In the genomic region with DNA sequence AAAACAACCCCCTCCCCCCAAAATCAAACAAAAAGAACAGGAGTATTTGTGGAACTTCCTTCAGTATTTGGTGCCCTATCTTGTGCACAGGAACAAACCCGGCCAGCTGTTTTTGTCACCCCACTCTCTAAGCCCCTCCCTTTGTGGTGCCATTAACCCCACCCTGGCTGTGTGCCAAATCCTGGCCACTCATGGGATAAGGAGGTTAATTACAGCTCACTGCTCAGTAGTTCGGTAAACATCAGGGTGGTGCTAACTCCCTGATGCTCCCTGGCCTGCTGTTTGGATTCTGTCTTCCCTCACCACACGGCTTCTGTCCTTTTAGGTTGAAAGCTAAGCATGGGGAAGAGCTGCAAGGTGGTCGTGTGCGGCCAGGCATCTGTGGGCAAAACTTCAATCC, we compare ENCODE assay signal across 9 mouse cellular contexts. TPM values are rescaled to one million over a fixed set of nuclear protein-coding genes. Genes with fewer than 3 reads are reported as not detected.
DNase-seq lines count a peak whose midpoint lies in the region; ATAC-seq and TF ChIP-seq lines count a peak whose summit lies in the region.
"Had no signal": no experiment of that assay in that cellular context is flagged by ENCODE, and none has a peak within 500 bp of the region (broad histone marks: within the 10 kb centered on the region; RNA-seq: fewer than 3 reads in every experiment).

No protein-coding gene starts in this region.

- peak; percentile 62 for DNase-seq in gastrocnemius, adult 2 months
- no peak for DNase-seq in gastrocnemius, adult 18-20 months (ENCODE audit: low spot score)
- peak; percentile 49 for DNase-seq in induced T-regulatory cell, adult 2 months (ENCODE audit: low read depth)
- peak; percentile 20 for DNase-seq in liver, embryonic 13.5 days
- no peak for DNase-seq in frontal cortex, postnatal 36 days (ENCODE audit: low spot score in 2 of 2)
- DNase-seq in thymus, adult 18-20 months: no peak

- TF ChIP-seq CTCF in gastrocnemius, adult 2 months (IDR thresholded peaks at IDR 0.05): no peak

- peak overlapping the region; percentile 81 for H3K9ac ChIP-seq in embryonic facial prominence, embryonic 12.5 days
- peak overlapping the region; percentile 85 for H3K9ac ChIP-seq in liver, embryonic 13.5 days
- 0 out of 2 replicates have a peak overlapping the region, but pooled peaks have one; percentile 82 for H3K9ac ChIP-seq in neural tube, embryonic 14.5 days (replicated peaks; ENCODE audit: low read depth, low read length)

- WGBS in embryonic facial prominence, embryonic 12.5 days: 59% methylated on average over 5 of the region's 5 CpGs
- 53% methylated on average over 5 of the region's 5 CpGs for WGBS in liver, embryonic 13.5 days (ENCODE audit: insufficient replicate concordance)
- 49% methylated on average over 5 of the region's 5 CpGs for WGBS in neural tube, embryonic 14.5 days

- H3K27me3 ChIP-seq in embryonic facial prominence, embryonic 12.5 days: no peaks in the 10 kb centered on the region
- no peaks in the 10 kb centered on the region for H3K27me3 ChIP-seq in liver, embryonic 13.5 days
- no peaks in the 10 kb centered on the region for H3K27me3 ChIP-seq in neural tube, embryonic 14.5 days (ENCODE audit: control insufficient read depth, insufficient read depth, low read length)
- H3K27me3 ChIP-seq: Patski had no signal

- H3K9me3 ChIP-seq in embryonic facial prominence, embryonic 12.5 days: no peaks in the 10 kb centered on the region
- no peaks in the 10 kb centered on the region for H3K9me3 ChIP-seq in liver, embryonic 13.5 days (replicated peaks)
- H3K9me3 ChIP-seq in neural tube, embryonic 14.5 days (ENCODE audit: control insufficient read depth, low read length): no peaks in the 10 kb centered on the region

- peak overlapping the region; percentile 97 for H3K27ac ChIP-seq in gastrocnemius, adult 2 months
- H3K27ac ChIP-seq in embryonic facial prominence, embryonic 12.5 days: no peak overlapping the region
- peak overlapping the region; percentile 16 for H3K27ac ChIP-seq in liver, embryonic 13.5 days
- no peak overlapping the region for H3K27ac ChIP-seq in neural tube, embryonic 14.5 days (ENCODE audit: low read depth, low read length)

- H3K4me2 ChIP-seq in embryonic facial prominence, embryonic 12.5 days (replicated peaks): peak overlapping the region; percentile 65
- peak overlapping the region; percentile 79 for H3K4me2 ChIP-seq in liver, embryonic 13.5 days
- peak overlapping the region; percentile 66 for H3K4me2 ChIP-seq in neural tube, embryonic 14.5 days (ENCODE audit: low read depth, low read length)

- peak overlapping the region; percentile 77 for H3K4me3 ChIP-seq in gastrocnemius, adult 2 months
- peak overlapping the region; percentile 65 for H3K4me3 ChIP-seq in embryonic facial prominence, embryonic 12.5 days
- H3K4me3 ChIP-seq in liver, embryonic 13.5 days (replicated peaks): peak overlapping the region; percentile 82
- H3K4me3 ChIP-seq in neural tube, embryonic 14.5 days (ENCODE audit: low read depth, low read length): no peak overlapping the region

- no peak for ATAC-seq in embryonic facial prominence, embryonic 12.5 days (ENCODE audit: insufficient number of reproducible peaks, insufficient read depth, low FRiP score, low TSS enrichment)
- ATAC-seq in liver, embryonic 13.5 days (ENCODE audit: low read depth): no peak
- ATAC-seq in neural tube, embryonic 14.5 days (ENCODE audit: low read depth): no peak
- ATAC-seq: Patski had no signal

- H3K4me1 ChIP-seq in embryonic facial prominence, embryonic 12.5 days: peaks cover 15% of the 10 kb centered on the region
- H3K4me1 ChIP-seq in liver, embryonic 13.5 days (replicated peaks): peaks cover 72% of the 10 kb centered on the region
- H3K4me1 ChIP-seq in neural tube, embryonic 14.5 days (ENCODE audit: control insufficient read depth, insufficient read depth, low read length): peaks cover 19% of the 10 kb centered on the region

- intact Hi-C loops in gastrocnemius, adult 2 months (cut with DNase I): no loop called here

- peaks cover 33% of the 10 kb centered on the region for H3K36me3 ChIP-seq in embryonic facial prominence, embryonic 12.5 days
- peaks cover 24% of the 10 kb centered on the region for H3K36me3 ChIP-seq in liver, embryonic 13.5 days
- peaks cover 11% of the 10 kb centered on the region for H3K36me3 ChIP-seq in neural tube, embryonic 14.5 days (ENCODE audit: control insufficient read depth, insufficient read depth, low read length)

RNA-seq across cellular contexts. Expression of a gene that starts 3.9 kb away (rescaled TPM):
- total RNA-seq in gastrocnemius, adult 2 months (2021): 100 to 1,000 TPM; 116 TPM
- total RNA-seq in gastrocnemius, adult 18-20 months (2021): 100 to 1,000 TPM in 1 of 2 experiments, 10 to 100 TPM in 1; 81.1 to 111 TPM
- 280 and 292 TPM in 2 replicates for polyA plus RNA-seq in embryonic facial prominence, embryonic 12.5 days (2016; fragmentation: Nextera tagmentation; extraction: Ambion mirVana)
- polyA plus RNA-seq in liver, embryonic 13.5 days (2015; fragmentation: Nextera tagmentation; extraction: Ambion mirVana): 70.7 and 86.2 TPM in 2 replicates
- 109 and 112 TPM in 2 replicates for polyA plus RNA-seq in neural tube, embryonic 14.5 days (2014; fragmentation: Nextera tagmentation; extraction: Ambion mirVana)

RNA-seq across cellular contexts. Expression of a gene that starts 4.8 kb away (rescaled TPM):
- 10 to 100 TPM; 15.3 to 21.9 TPM for total RNA-seq in gastrocnemius, adult 2 months (2021)
- total RNA-seq in gastrocnemius, adult 18-20 months (2021): 10 to 100 TPM; 16.6 to 17.4 TPM
- polyA plus RNA-seq in embryonic facial prominence, embryonic 12.5 days (2016; fragmentation: Nextera tagmentation; extraction: Ambion mirVana): 80.6 and 83.7 TPM in 2 replicates
- 19.9 and 20.9 TPM in 2 replicates for polyA plus RNA-seq in liver, embryonic 13.5 days (2015; fragmentation: Nextera tagmentation; extraction: Ambion mirVana)
- 108 and 110 TPM in 2 replicates for polyA plus RNA-seq in neural tube, embryonic 14.5 days (2014; fragmentation: Nextera tagmentation; extraction: Ambion mirVana)

RNA-seq across cellular contexts. Expression of a gene that starts 49.2 kb away (rescaled TPM):
- 1 to 10 TPM; 3.2 to 4.4 TPM for total RNA-seq in gastrocnemius, adult 2 months (2021)
- total RNA-seq in gastrocnemius, adult 18-20 months (2021): 1 to 10 TPM; 3.8 to 5.0 TPM
- 36.2 and 37.2 TPM in 2 replicates for polyA plus RNA-seq in embryonic facial prominence, embryonic 12.5 days (2016; fragmentation: Nextera tagmentation; extraction: Ambion mirVana)
- 13.2 and 14.1 TPM in 2 replicates for polyA plus RNA-seq in liver, embryonic 13.5 days (2015; fragmentation: Nextera tagmentation; extraction: Ambion mirVana)
- polyA plus RNA-seq in neural tube, embryonic 14.5 days (2014; fragmentation: Nextera tagmentation; extraction: Ambion mirVana): 41.1 and 49.3 TPM in 2 replicates

Comparison
In these comparisons a context has a peak if more than half of its experiments do, and no peak if none do; other contexts are left out.
1. DNase-seq: peak in gastrocnemius, adult 2 months (single experiment), induced T-regulatory cell, adult 2 months (single experiment) and liver, embryonic 13.5 days (single experiment); none in gastrocnemius, adult 18-20 months (single experiment), frontal cortex, postnatal 36 days (0 of 2) and thymus, adult 18-20 months (0 of 2).
2. H3K27ac ChIP-seq: peak in gastrocnemius, adult 2 months (single experiment) and liver, embryonic 13.5 days (single experiment); none in embryonic facial prominence, embryonic 12.5 days (single experiment) and neural tube, embryonic 14.5 days (single experiment).
3. Peak in every context shown above with its lines, with median percentiles within 50 percentile points of each other: H3K4me2 ChIP-seq and H3K9ac ChIP-seq.